Mouse (Mus musculus): Measurements from ENCODE around the gene Wdr48.
A peak's percentile ranks its signal among the peaks of the same experiment; 100 is the strongest.

The Wdr48 gene

GRCm38 (mm10) chr9:119894339-119895009 is at the start of gene Wdr48:
Gene Wdr48 (plus strand): TSS chr9:119894878.
- peak; percentile 99 for DNase-seq

GRCm38 (mm10) chr9:119847187-119847586 is 47.5 kb upstream of the Wdr48 start:
- DNase-seq: no peak

- no peak for DNase-seq
Measured at GRCm38 (mm10) chr9:119848671-119849070, 46.0 kb upstream of the Wdr48 start.

GRCm38 (mm10) chr9:119849214-119849613 is 45.5 kb upstream of the Wdr48 start:
- DNase-seq: no peak

GRCm38 (mm10) chr9:119852347-119853030 is 42.2 kb upstream of the Wdr48 start:
- peak; percentile 64 for DNase-seq

GRCm38 (mm10) chr9:119853071-119853846 is 41.4 kb upstream of the Wdr48 start:
- peak; percentile 32 for DNase-seq

GRCm38 (mm10) chr9:119854170-119854569 is 40.5 kb upstream of the Wdr48 start:
- DNase-seq: no peak

GRCm38 (mm10) chr9:119887144-119887901 is 7.4 kb upstream of the Wdr48 start:
- DNase-seq: no peak

GRCm38 (mm10) chr9:119888843-119889246 is 5.8 kb upstream of the Wdr48 start:
- DNase-seq: no peak

- DNase-seq: no peak
Measured at GRCm38 (mm10) chr9:119889446-119889845, 5.2 kb upstream of the Wdr48 start.

GRCm38 (mm10) chr9:119890692-119891091 is 4.0 kb upstream of the Wdr48 start:
- peak; percentile 40 for DNase-seq

GRCm38 (mm10) chr9:119893881-119894280 is 797 bp upstream of the Wdr48 start:
- no peak for DNase-seq

GRCm38 (mm10) chr9:119895040-119895721 is 503 bp downstream of the Wdr48 start:
- DNase-seq: peak; percentile 65

- no peak for DNase-seq
Measured at GRCm38 (mm10) chr9:119899446-119899845, 4.8 kb downstream of the Wdr48 start.

- DNase-seq: no peak
Measured at GRCm38 (mm10) chr9:119902410-119903151, 7.9 kb downstream of the Wdr48 start.

GRCm38 (mm10) chr9:119908708-119909107 is 14.0 kb downstream of the Wdr48 start:
- DNase-seq: no peak

GRCm38 (mm10) chr9:119909931-119910330 is 15.3 kb downstream of the Wdr48 start:
- no peak for DNase-seq

- no peak for DNase-seq
Measured at GRCm38 (mm10) chr9:119913087-119913838, 18.6 kb downstream of the Wdr48 start.

GRCm38 (mm10) chr9:119919858-119920257 is 25.2 kb downstream of the Wdr48 start:
- no peak for DNase-seq

- DNase-seq: no peak
Measured at GRCm38 (mm10) chr9:119923462-119923861, 28.8 kb downstream of the Wdr48 start.
